Mouse (Mus musculus) gastrocnemius, adult 2 months (tissue): ENCODE measurements around the gene Crls1. TPM values are rescaled to one million over a fixed set of nuclear protein-coding genes. Genes with fewer than 3 reads are reported as not detected.

Experiments used
- DNase-seq: peaks from one replicate; pipeline ENCODE4 v3.0.0; 2022
- H3K27ac ChIP-seq: fragments of 200-600 bp; 2 replicates; pipeline ENCODE4 v1.8.1; 2022; ENCODE audit warnings: mild to moderate bottlenecking
- H3K4me3 ChIP-seq: fragments of 200-600 bp; 2 replicates; pipeline ENCODE4 v1.8.1; 2022; ENCODE audit warnings: mild to moderate bottlenecking, moderate library complexity
- CTCF ChIP-seq: fragments of 200-600 bp; IDR thresholded peaks from 2 replicates; pipeline ENCODE4 v1.8.1; 2022; ENCODE audit warnings: antibody characterized with exemption, mild to moderate bottlenecking, moderate library complexity
- intact Hi-C: fragments of 180-260 bp; cut with DNase I; formaldehyde crosslinking; loops from one replicate; pipeline ENCODE4 v1.15.1; 2025
- total RNA-seq, 2 experiments: library from RNA; stranded (reverse); gene quantifications; 2 replicates each; pipeline ENCODE4 v1.2.3; 2021

The Crls1 gene
- total RNA-seq, 2 experiments from 2014 or later: 11.0 to 16.2 TPM

- intact Hi-C loops: loop anchor here (5.0 kb wide), 1 partner anchor 53 kb away; the partner anchor contains the start of gene Crls1
- TF ChIP-seq CTCF: no peak
- Histone ChIP-seq H3K27ac (no peak overlapping the region), H3K4me3 (no peak overlapping the region)
- no peak for DNase-seq
These were observed 54.1 kb downstream of the Crls1 start for GRCm38 (mm10) chr2:132900596-132900995.

- TF ChIP-seq CTCF: no peak
- no peak overlapping the region for H3K27ac ChIP-seq
- no peak overlapping the region for H3K4me3 ChIP-seq
- DNase-seq: no peak
- intact Hi-C loops: loop anchor here (5.0 kb wide), 1 partner anchor 54 kb away; the partner anchor contains the start of gene Crls1
These were observed 55.2 kb downstream of the Crls1 start for GRCm38 (mm10) chr2:132901636-132902035.

- DNase-seq: no peak
- TF ChIP-seq CTCF: no peak
- intact Hi-C loops: loop anchor here (5.0 kb wide), 1 partner anchor 55 kb away; the partner anchor contains the start of gene Crls1
- H3K27ac ChIP-seq: no peak overlapping the region
- no peak overlapping the region for H3K4me3 ChIP-seq
These were observed 55.6 kb downstream of the Crls1 start for GRCm38 (mm10) chr2:132902056-132902455.

- TF ChIP-seq CTCF: peak; percentile 78
- no peak overlapping the region for H3K27ac ChIP-seq
- DNase-seq: no peak
- intact Hi-C loops: loop anchor here (1.0 to 5.0 kb wide), 2 partner anchors 56 to 387 kb away; partner anchors contain the start of gene Crls1
- no peak overlapping the region for H3K4me3 ChIP-seq
These were observed 57.0 kb downstream of the Crls1 start for GRCm38 (mm10) chr2:132903498-132903897.

GRCm38 (mm10) chr2:132904961-132905360 is 58.5 kb downstream of the Crls1 start:
- DNase-seq: no peak
- TF ChIP-seq CTCF: no peak
- Histone ChIP-seq H3K4me3 (no peak overlapping the region), H3K27ac (no peak overlapping the region)
- intact Hi-C loops: loop anchor here (5.0 kb wide), 1 partner anchor 58 kb away; the partner anchor contains the start of gene Crls1

GRCm38 (mm10) chr2:132906763-132907162 is 60.3 kb downstream of the Crls1 start:
- no peak overlapping the region for H3K27ac ChIP-seq
- DNase-seq: no peak
- H3K4me3 ChIP-seq: no peak overlapping the region
- intact Hi-C loops: no loop called here
- peak; percentile 53 for TF ChIP-seq CTCF

- intact Hi-C loops: no loop called here
- DNase-seq: no peak
- no peak overlapping the region for H3K4me3 ChIP-seq
- no peak overlapping the region for H3K27ac ChIP-seq
- TF ChIP-seq CTCF: no peak
These were observed 68.3 kb downstream of the Crls1 start for GRCm38 (mm10) chr2:132914785-132915184.

Other genes starting within 250 kb of the Crls1 start
- 1 to 10 TPM; 6.2 to 6.9 TPM for gene Shld1, start 159.7 kb upstream of the Crls1 start, total RNA-seq
- gene Chgb, start 65.4 kb upstream of the Crls1 start, total RNA-seq: under 1 TPM in 1 of 2 experiments, not detected in 1; 0.18 TPM
- gene Trmt6, start 30.6 kb upstream of the Crls1 start, total RNA-seq: 1 to 10 TPM; 5.5 to 7.4 TPM
- gene Mcm8, start 30.5 kb upstream of the Crls1 start, total RNA-seq: 1 to 10 TPM; 1.3 TPM
- not detected for gene Lrrn4, start 34.2 kb downstream of the Crls1 start, total RNA-seq
- gene Fermt1, start 99.2 kb downstream of the Crls1 start, total RNA-seq: not detected